8 mouse cellular contexts compared by ENCODE assay signal in genomic region chr15:102459381-102459780, GRCm38 (mm10). TPM values are rescaled to one million over a fixed set of nuclear protein-coding genes. Genes with fewer than 3 reads are reported as not detected.
DNase-seq lines count a peak whose midpoint lies in the region; ATAC-seq and TF ChIP-seq lines count a peak whose summit lies in the region.

No protein-coding gene starts in this region.

- no peak for ATAC-seq in heart, postnatal 0 days (ENCODE audit: insufficient read depth, low read depth)
- ATAC-seq in liver, postnatal 0 days, result no peak
- no peak for ATAC-seq in activated CD4-positive, CD25-positive, alpha-beta regulatory T cell, adult 4 months

- DNase-seq in heart, adult 2 months, result no peak
- no peak for DNase-seq in heart, postnatal 25 days (ENCODE audit: low spot score)
- DNase-seq in ES-CJ7 (ENCODE audit: low read depth, low spot score), result peak; percentile 42
- DNase-seq in heart, postnatal 0 days (ENCODE audit: low spot score), result no peak
- DNase-seq in liver, postnatal 0 days, result peak; percentile 15
- no peak for DNase-seq in gastrocnemius, adult 8-10 months (ENCODE audit: low spot score in 2 of 2)
- no peak for DNase-seq in kidney, adult 9 months

- no peak overlapping the region; the same call in 1 of the 2 replicates for H3K9ac ChIP-seq in heart, adult 2 months (ENCODE audit: low read depth, low read length)
- H3K9ac ChIP-seq in heart, postnatal 0 days (replicated peaks; ENCODE audit: low read depth, low read length), result peak overlapping the region; percentile 56; the same call in 1 of the 2 replicates
- peak overlapping the region; percentile 64 for H3K9ac ChIP-seq in liver, postnatal 0 days (replicated peaks)

- no peak for TF ChIP-seq CTCF in heart, adult 2 months (IDR thresholded peaks at IDR 0.05)
- TF ChIP-seq CTCF in heart, postnatal 0 days (IDR thresholded peaks at IDR 0.05; ENCODE audit: low read depth), result no peak
- no peak for TF ChIP-seq CTCF in liver, postnatal 0 days (IDR thresholded peaks at IDR 0.05; ENCODE audit: low read depth)

- 18% methylated on average over 6 of the region's 6 CpGs for WGBS in heart, adult 2 months
- 35% methylated on average over 6 of the region's 6 CpGs for WGBS in heart, postnatal 0 days
- WGBS in liver, postnatal 0 days (ENCODE audit: insufficient replicate concordance), result 20% methylated on average over 6 of the region's 6 CpGs

- H3K27me3 ChIP-seq in heart, adult 2 months (ENCODE audit: control insufficient read depth, insufficient read depth, low read length), result no peaks in the 10 kb centered on the region
- no peaks in the 10 kb centered on the region for H3K27me3 ChIP-seq in heart, postnatal 0 days (ENCODE audit: control insufficient read depth, insufficient read depth, low read length)
- no peaks in the 10 kb centered on the region for H3K27me3 ChIP-seq in liver, postnatal 0 days (ENCODE audit: insufficient read depth, low read length)

- intact Hi-C loops in heart, adult 2 months (cut with DNase I), result no loop called here
- intact Hi-C loops in heart, postnatal 25 days (cut with DNase I), result no loop called here

- no peaks in the 10 kb centered on the region for H3K9me3 ChIP-seq in heart, postnatal 0 days (replicated peaks; ENCODE audit: control insufficient read depth, low read length)
- no peaks in the 10 kb centered on the region for H3K9me3 ChIP-seq in liver, postnatal 0 days (ENCODE audit: low read length)

- H3K4me1 ChIP-seq in heart, adult 2 months (ENCODE audit: control insufficient read depth, insufficient read depth, low read length), result peaks cover 7% of the 10 kb centered on the region; the same call in 1 of the 2 replicates
- peaks cover 16% of the 10 kb centered on the region; the same call in 1 of the 2 replicates for H3K4me1 ChIP-seq in heart, postnatal 0 days (ENCODE audit: control insufficient read depth, insufficient read depth)
- peaks cover 34% of the 10 kb centered on the region for H3K4me1 ChIP-seq in liver, postnatal 0 days (ENCODE audit: insufficient read depth)

- H3K27ac ChIP-seq in heart, adult 2 months, result peak overlapping the region; percentile 80
- H3K27ac ChIP-seq in heart, postnatal 0 days (ENCODE audit: low read depth), result peak overlapping the region; percentile 77
- H3K27ac ChIP-seq in liver, postnatal 0 days (ENCODE audit: low read depth), result peak overlapping the region; percentile 80

- no peaks in the 10 kb centered on the region for H3K36me3 ChIP-seq in heart, adult 2 months (ENCODE audit: control insufficient read depth, insufficient read depth, low read length)
- no peaks in the 10 kb centered on the region; the same call in 1 of the 2 replicates for H3K36me3 ChIP-seq in heart, postnatal 0 days (replicated peaks; ENCODE audit: control insufficient read depth, insufficient read depth, low read length)
- H3K36me3 ChIP-seq in liver, postnatal 0 days (replicated peaks; ENCODE audit: insufficient read depth, low read length), result peaks cover 22% of the 10 kb centered on the region

- peak overlapping the region; percentile 79 for H3K4me2 ChIP-seq in heart, postnatal 0 days (ENCODE audit: low read depth, low read length)
- H3K4me2 ChIP-seq in liver, postnatal 0 days (ENCODE audit: low read depth, low read length), result peak overlapping the region; percentile 90

- H3K79me2 ChIP-seq in heart, adult 2 months (replicated peaks; ENCODE audit: control insufficient read depth, insufficient read depth, low read length), result no peaks in the 10 kb centered on the region

- no peak for TF ChIP-seq EP300 in heart, adult 2 months (IDR thresholded peaks at IDR 0.05; ENCODE audit: insufficient read depth, low read depth, low read length)
- no peak for TF ChIP-seq EP300 in heart, postnatal 0 days (IDR thresholded peaks at IDR 0.05; ENCODE audit: low read depth)
- no peak for TF ChIP-seq EP300 in liver, postnatal 0 days (IDR thresholded peaks at IDR 0.05; ENCODE audit: low read depth)

- peak overlapping the region; percentile 59 for H3K4me3 ChIP-seq in heart, adult 2 months
- H3K4me3 ChIP-seq in heart, postnatal 0 days (ENCODE audit: low read depth, low read length), result peak overlapping the region; percentile 57
- H3K4me3 ChIP-seq in liver, postnatal 0 days (ENCODE audit: low read depth, low read length), result peak overlapping the region; percentile 59

- no peak for TF ChIP-seq POLR2A in heart, adult 2 months (IDR thresholded peaks at IDR 0.05; ENCODE audit: insufficient read depth, low read depth, low read length)

RNA-seq across cellular contexts. Expression of gene Prr13, which starts 0.6 kb away (rescaled TPM):
- total RNA-seq in heart, adult 2 months (2021), result 10 to 100 TPM; 22.8 to 23.2 TPM
- 75.5 and 78.4 TPM in 2 replicates for polyA plus RNA-seq in heart, adult 2 months (2012; rRNA removed)
- 10 to 100 TPM; 20.6 to 21.0 TPM for total RNA-seq in heart, postnatal 25 days (2021)
- 16.8 and 25.7 TPM in 2 replicates for total RNA-seq in heart, postnatal 0 days (2014; rRNA removed; ENCODE audit: low replicate concordance)
- 71.4 and 73.4 TPM in 2 replicates for polyA plus RNA-seq in heart, postnatal 0 days (2015; fragmentation: Nextera tagmentation; extraction: Ambion mirVana)
- polyA plus RNA-seq in liver, postnatal 0 days (2015; fragmentation: Nextera tagmentation; extraction: Ambion mirVana), result 76.0 and 77.2 TPM in 2 replicates
- 1,000 to 10,000 TPM; 1,157 to 1,321 TPM for polyA plus RNA-seq in activated CD4-positive, CD25-positive, alpha-beta regulatory T cell, adult 4 months (2017; shearing (Covaris generic))
- 10 to 100 TPM; 16.4 to 22.3 (median 20.2) TPM for total RNA-seq in gastrocnemius, adult 8-10 months (2022)

RNA-seq across cellular contexts. Expression of gene Pcbp2, which starts 11.0 kb away (rescaled TPM):
- total RNA-seq in heart, adult 2 months (2021), result 100 to 1,000 TPM; 442 to 494 TPM
- polyA plus RNA-seq in heart, adult 2 months (2012; rRNA removed), result 384 and 453 TPM in 2 replicates
- total RNA-seq in heart, postnatal 25 days (2021), result 100 to 1,000 TPM; 458 to 504 TPM
- total RNA-seq in heart, postnatal 0 days (2014; rRNA removed; ENCODE audit: low replicate concordance), result 180 and 221 TPM in 2 replicates
- 118 and 121 TPM in 2 replicates for polyA plus RNA-seq in heart, postnatal 0 days (2015; fragmentation: Nextera tagmentation; extraction: Ambion mirVana)
- 68.4 and 70.9 TPM in 2 replicates for polyA plus RNA-seq in liver, postnatal 0 days (2015; fragmentation: Nextera tagmentation; extraction: Ambion mirVana)
- polyA plus RNA-seq in activated CD4-positive, CD25-positive, alpha-beta regulatory T cell, adult 4 months (2017; shearing (Covaris generic)), result 100 to 1,000 TPM; 208 to 220 TPM
- 100 to 1,000 TPM; 379 to 451 (median 385) TPM for total RNA-seq in gastrocnemius, adult 8-10 months (2022)

RNA-seq across cellular contexts. Expression of gene Amhr2, which starts 14.2 kb away (rescaled TPM):
- total RNA-seq in heart, adult 2 months (2021), result under 1 TPM; 0.36 to 0.60 TPM
- polyA plus RNA-seq in heart, adult 2 months (2012; rRNA removed), result 0.31 and 0.44 TPM in 2 replicates
- under 1 TPM; 0.68 to 0.84 TPM for total RNA-seq in heart, postnatal 25 days (2021)
- total RNA-seq in heart, postnatal 0 days (2014; rRNA removed; ENCODE audit: low replicate concordance), result 0.19 and 0.81 TPM in 2 replicates
- polyA plus RNA-seq in heart, postnatal 0 days (2015; fragmentation: Nextera tagmentation; extraction: Ambion mirVana), result 0.75 and 1.9 TPM in 2 replicates
- polyA plus RNA-seq in liver, postnatal 0 days (2015; fragmentation: Nextera tagmentation; extraction: Ambion mirVana), result 0.36 and 0.60 TPM in 2 replicates
- not detected for polyA plus RNA-seq in activated CD4-positive, CD25-positive, alpha-beta regulatory T cell, adult 4 months (2017; shearing (Covaris generic))
- total RNA-seq in gastrocnemius, adult 8-10 months (2022), result 10 to 100 TPM in 3 of 4 experiments, 1 to 10 TPM in 1; 9.9 to 14.2 (median 11.7) TPM

RNA-seq across cellular contexts. Expression of gene Gm10337, which starts 44.1 kb away (rescaled TPM):
- not detected for total RNA-seq in heart, adult 2 months (2021)
- not detected in 2 replicates for polyA plus RNA-seq in heart, adult 2 months (2012; rRNA removed)
- total RNA-seq in heart, postnatal 25 days (2021), result not detected
- total RNA-seq in heart, postnatal 0 days (2014; rRNA removed; ENCODE audit: low replicate concordance), result not detected in 2 replicates
- polyA plus RNA-seq in heart, postnatal 0 days (2015; fragmentation: Nextera tagmentation; extraction: Ambion mirVana), result not detected in 2 replicates
- not detected in 2 replicates for polyA plus RNA-seq in liver, postnatal 0 days (2015; fragmentation: Nextera tagmentation; extraction: Ambion mirVana)
- not detected for polyA plus RNA-seq in activated CD4-positive, CD25-positive, alpha-beta regulatory T cell, adult 4 months (2017; shearing (Covaris generic))
- not detected for total RNA-seq in gastrocnemius, adult 8-10 months (2022)

RNA-seq across cellular contexts. Expression of gene Sp1, which starts 53.4 kb away (rescaled TPM):
- total RNA-seq in heart, adult 2 months (2021), result 10 to 100 TPM; 36.5 to 41.5 TPM
- 9.6 and 17.3 TPM in 2 replicates for polyA plus RNA-seq in heart, adult 2 months (2012; rRNA removed)
- total RNA-seq in heart, postnatal 25 days (2021), result 10 to 100 TPM; 42.7 to 44.4 TPM
- total RNA-seq in heart, postnatal 0 days (2014; rRNA removed; ENCODE audit: low replicate concordance), result 32.1 and 32.6 TPM in 2 replicates
- 3.0 and 3.1 TPM in 2 replicates for polyA plus RNA-seq in heart, postnatal 0 days (2015; fragmentation: Nextera tagmentation; extraction: Ambion mirVana)
- 2.8 and 2.9 TPM in 2 replicates for polyA plus RNA-seq in liver, postnatal 0 days (2015; fragmentation: Nextera tagmentation; extraction: Ambion mirVana)
- polyA plus RNA-seq in activated CD4-positive, CD25-positive, alpha-beta regulatory T cell, adult 4 months (2017; shearing (Covaris generic)), result 10 to 100 TPM; 20.6 to 21.6 TPM
- 10 to 100 TPM; 17.9 to 22.2 (median 20.5) TPM for total RNA-seq in gastrocnemius, adult 8-10 months (2022)

Comparison
In these comparisons a context has a peak if more than half of its experiments do, and no peak if none do; other contexts are left out.
1. DNase-seq: peak in ES-CJ7 (single experiment) and liver, postnatal 0 days (single experiment); none in heart, adult 2 months (0 of 2), heart, postnatal 25 days (single experiment), heart, postnatal 0 days (single experiment), gastrocnemius, adult 8-10 months (0 of 2) and kidney, adult 9 months (single experiment).
2. Peak in every context shown above with its lines, with median percentiles within 50 percentile points of each other: H3K27ac ChIP-seq and H3K4me3 ChIP-seq.